Mouse (Mus musculus): ENCODE data around the gene Tmem30b. TPM values are rescaled to one million over a fixed set of nuclear protein-coding genes. Genes with fewer than 3 reads are reported as not detected.

Tmem30b gene
- polyA plus RNA-seq (2012; rRNA removed; ENCODE audit: low replicate concordance): 114 and 158 TPM in 2 replicates

DNA sequence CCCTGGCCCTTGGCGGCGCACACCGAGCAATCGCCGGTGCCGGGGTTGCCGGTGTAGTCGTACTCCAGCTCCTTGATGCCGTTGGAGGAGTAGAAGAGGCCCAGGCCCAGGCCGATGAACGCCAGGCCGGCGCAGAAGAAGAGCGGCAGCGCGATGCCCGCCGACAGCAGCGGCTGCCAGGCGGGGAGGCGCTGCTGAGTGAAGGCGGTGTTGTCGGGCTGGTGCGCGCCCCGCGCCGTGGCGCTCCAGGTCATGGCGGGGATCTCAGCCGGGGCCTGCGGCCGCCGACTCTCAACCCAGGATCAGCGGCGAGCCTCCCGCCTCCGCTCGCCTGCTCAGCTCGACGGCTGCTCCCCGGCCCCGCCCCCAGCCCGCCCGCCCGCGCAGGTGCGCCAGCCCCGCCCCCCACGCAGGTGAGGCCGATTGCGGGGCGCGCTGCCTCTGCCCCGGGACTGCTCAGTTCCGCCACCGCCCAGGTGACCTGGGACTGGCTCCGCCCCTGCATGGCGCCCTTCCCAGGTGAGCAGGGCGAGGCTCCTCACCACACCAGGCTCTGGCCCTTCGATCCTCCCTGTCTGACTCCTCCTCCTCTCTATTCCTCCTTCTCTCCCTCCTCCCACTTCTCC, at the start of gene Tmem30b:
Tmem30b (minus strand) TSS at position 307 of the 626 bp plus-strand sequence.

DNA sequence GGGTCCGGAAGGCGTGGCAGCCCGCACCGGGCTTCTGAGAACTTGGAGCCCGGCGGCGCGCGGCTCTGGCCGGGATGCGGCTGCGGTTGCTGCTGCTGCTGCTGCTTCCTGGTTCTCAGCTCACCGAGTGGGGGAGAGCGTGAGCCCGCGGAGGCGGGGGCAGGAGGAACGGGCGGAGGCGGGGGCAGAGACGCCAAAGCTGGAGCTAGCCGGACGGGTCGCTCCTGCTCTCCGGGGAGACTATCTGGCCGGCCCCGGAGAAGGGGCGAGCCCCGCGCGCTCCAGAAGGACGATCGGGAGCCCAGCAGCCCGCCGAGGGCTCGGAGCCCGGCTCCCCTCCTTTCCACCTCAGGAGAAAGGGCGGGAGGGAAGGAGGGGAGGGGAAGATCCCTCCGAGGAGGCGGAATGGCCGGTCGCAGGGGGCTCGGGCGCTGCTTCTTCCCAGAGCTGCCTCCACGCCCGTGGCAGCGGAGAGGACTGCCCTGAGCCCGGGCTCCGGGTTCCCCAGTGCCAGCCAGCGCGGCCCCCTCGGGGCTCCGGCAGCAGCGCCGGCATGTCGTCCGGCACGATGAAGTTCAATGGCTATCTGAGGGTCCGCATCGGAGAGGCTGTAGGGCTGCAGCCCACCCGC, 38.5 kb upstream of the Tmem30b start, which contains the start of gene Prkch:
Prkch (plus strand) TSS at position 187 of the 631 bp plus-strand sequence.

Other genes with a start within 250 kb of the Tmem30b start
- 1.1 and 2.3 TPM in 2 replicates for gene Prkch, start 38.4 kb upstream of the Tmem30b start, polyA plus RNA-seq (2012; rRNA removed; ENCODE audit: low replicate concordance)